Mouse (Mus musculus) liver, embryonic 14.5 days (tissue): ENCODE data around the gene Psg29.

Experiments
- CTCF ChIP-seq: IDR thresholded peaks from 2 replicates; pipeline ENCODE4 v1.5.1; 2016; ENCODE audit warnings: antibody characterized with exemption, low read depth, control low read depth
- EP300 ChIP-seq: IDR thresholded peaks from 2 replicates; pipeline ENCODE4 v1.6.1; 2016; ENCODE audit warnings: antibody characterized with exemption, low read depth

GRCm38 (mm10) chr7:17159011-17159410 lies 44.3 kb upstream of the Psg29 start:
- no peak for TF ChIP-seq CTCF
- no peak for TF ChIP-seq EP300
